Mouse (Mus musculus) layer of hippocampus, adult 9-11 months (tissue): Measurements from ENCODE around the gene Vmn1r95.
"Not testable (repeated sequence)": the region's sequence is repeated elsewhere in the genome, so short reads cannot be mapped to it uniquely, and the experiment has no call there.

Experiments
- DNase-seq: peaks from one replicate; pipeline ENCODE4 v3.0.0; 2022

The Vmn1r95 gene

DNA sequence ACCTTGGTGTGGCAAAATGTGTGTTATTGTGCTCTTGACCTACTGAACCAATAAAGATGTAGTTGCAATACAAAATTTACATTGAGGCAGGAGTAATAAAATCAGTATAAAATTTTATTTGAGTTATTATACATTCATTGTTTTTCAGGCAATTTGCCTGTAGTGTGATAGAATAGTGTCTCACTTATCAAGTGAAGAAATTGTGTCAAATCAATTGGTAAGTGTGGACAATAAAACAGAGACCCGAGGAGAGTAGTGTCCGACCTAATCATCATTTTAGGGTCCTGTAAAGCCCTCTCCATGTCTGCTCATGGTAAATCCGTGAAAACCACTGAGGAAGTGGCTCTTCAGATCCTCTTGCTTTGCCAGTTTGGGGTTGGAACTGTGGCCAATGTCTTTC, at the start of gene Vmn1r95:
Gene Vmn1r95 (plus strand): TSS at position 301 of the 400 bp plus-strand sequence.
- DNase-seq: not testable (repeated sequence)

DNA sequence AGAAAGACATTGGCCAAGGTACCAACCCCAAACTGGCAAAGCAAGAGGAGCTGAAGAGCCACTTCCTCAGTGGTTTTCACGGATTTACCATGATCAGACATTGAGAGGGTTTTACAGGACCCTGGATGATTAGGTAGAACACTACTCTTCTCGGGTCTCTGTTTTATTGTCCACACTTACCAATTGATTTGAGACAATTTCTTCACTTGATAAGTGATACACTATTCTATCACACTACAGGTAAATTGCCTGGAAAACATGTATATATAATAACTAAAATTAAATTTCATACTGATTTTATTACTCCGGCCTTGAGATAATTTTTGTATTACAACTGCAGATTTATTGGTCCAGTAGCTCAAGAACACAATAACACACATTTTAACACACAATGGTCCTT, 25.2 kb upstream of the Vmn1r95 start, which contains the start of gene Vmn1r94:
Gene Vmn1r94 (minus strand): TSS at position 101 of the 400 bp plus-strand sequence.
- not testable (repeated sequence) for DNase-seq

GRCm38 (mm10) chr7:20205507-20205906, 12.0 kb downstream of the Vmn1r95 start, which contains the start of gene Gm6164:
Gm6164 (minus strand) TSS chr7:20205607.
- DNase-seq: not testable (repeated sequence)

DNA sequence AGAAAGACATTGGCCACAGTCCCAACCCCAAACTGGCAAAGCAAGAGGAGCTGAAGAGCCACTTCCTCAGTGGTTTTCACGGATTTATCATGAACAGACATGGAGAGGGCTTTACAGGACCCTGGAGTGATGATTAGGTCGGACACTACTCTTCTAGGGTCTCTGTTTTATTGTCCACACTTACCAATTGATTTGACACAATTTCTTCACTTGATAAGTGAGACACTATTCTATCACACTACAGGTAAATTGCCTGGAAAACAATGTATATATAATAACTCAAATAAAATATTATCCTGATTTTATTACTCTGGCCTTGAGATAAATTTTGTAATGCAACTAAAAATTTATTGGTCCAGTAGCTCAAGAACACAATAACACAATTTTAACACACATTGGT, 40.2 kb downstream of the Vmn1r95 start, which contains the start of gene Gm4498:
Gene Gm4498 (minus strand): TSS at position 101 of the 400 bp plus-strand sequence.
- DNase-seq: not testable (repeated sequence)
